Mouse (Mus musculus) thymus, adult 2 months (tissue): ENCODE measurements around the gene Skap1.

Source experiments
- CTCF ChIP-seq: fragments of 200-500 bp; IDR thresholded peaks from 2 replicates; pipeline ENCODE4 v1.5.1; 2012; ENCODE audit warnings: mild to moderate bottlenecking, control low read depth, low read length, moderate library complexity, borderline replicate concordance; ENCODE audit not compliant: control insufficient read depth, poor library complexity, insufficient read depth; ENCODE audit errors: extremely low read depth
- POLR2A ChIP-seq: fragments of 200-500 bp; IDR thresholded peaks from 2 replicates; pipeline ENCODE4 v1.6.1; 2012; ENCODE audit warnings: mild to moderate bottlenecking, low read length, control low read depth, moderate library complexity; ENCODE audit not compliant: control insufficient read depth, poor library complexity, insufficient read depth; ENCODE audit errors: extremely low read depth

- TF ChIP-seq CTCF (no peak), POLR2A (no peak)
These were observed 308.0 kb downstream of the Skap1 start for GRCm38 (mm10) chr11:96772413-96772812.
